Mouse (Mus musculus): ENCODE data around the gene Mx1.
A peak's percentile ranks its signal among the peaks of the same experiment; 100 is the strongest.

Mx1 gene

GRCm38 (mm10) chr16:97462481-97463181 is at the start of gene Mx1:
TSS of gene Mx1 (minus strand) at chr16:97462907.
- no peak for DNase-seq

GRCm38 (mm10) chr16:97512347-97512751 is 49.6 kb upstream of the Mx1 start:
- no peak for DNase-seq

GRCm38 (mm10) chr16:97511495-97511894 is 48.8 kb upstream of the Mx1 start:
- DNase-seq: no peak

- DNase-seq: no peak
These were observed 48.1 kb upstream of the Mx1 start for GRCm38 (mm10) chr16:97510849-97511248.

DNA sequence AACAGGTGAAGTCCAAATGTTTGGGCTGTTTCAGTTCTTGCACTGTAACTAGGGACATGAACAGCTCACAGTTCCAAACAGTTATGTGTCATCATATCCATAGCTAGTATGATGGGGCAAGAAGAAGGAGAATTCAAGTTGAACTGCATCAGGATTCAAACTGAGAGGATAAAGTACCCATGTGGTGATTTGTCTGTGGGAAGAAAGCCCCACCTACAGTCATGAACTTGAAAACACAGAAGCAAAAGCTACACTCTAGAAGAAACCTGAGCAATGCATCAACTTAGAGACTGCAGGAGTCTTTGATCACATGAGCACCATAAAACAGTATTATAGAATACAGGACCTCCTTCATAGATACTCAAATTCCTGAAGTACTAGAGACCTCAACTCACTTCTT is 45.1 kb upstream of the Mx1 start:
- no peak for DNase-seq

- DNase-seq: no peak
These were observed 42.1 kb upstream of the Mx1 start for GRCm38 (mm10) chr16:97504793-97505192.

GRCm38 (mm10) chr16:97503849-97504248 is 41.1 kb upstream of the Mx1 start:
- DNase-seq: no peak

DNA sequence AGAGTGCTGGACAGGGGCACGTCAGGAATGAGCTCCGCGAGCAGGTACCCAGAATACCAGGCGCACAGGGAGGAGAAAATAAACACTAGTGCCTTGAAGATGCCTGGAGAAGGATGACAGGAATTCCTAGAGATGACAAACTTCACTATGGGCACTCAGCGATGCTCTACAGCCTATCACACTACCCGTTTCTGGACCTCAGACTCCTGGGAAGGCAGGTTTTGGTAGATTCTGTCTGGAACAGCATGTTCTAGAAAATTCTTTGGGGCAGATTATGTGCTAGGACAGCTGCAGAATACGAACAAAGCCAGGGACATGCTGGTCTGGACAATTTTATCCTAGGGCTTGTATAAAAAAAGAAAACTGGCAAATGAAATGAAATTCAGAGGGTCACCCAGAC is 38.2 kb upstream of the Mx1 start:
- DNase-seq: no peak

DNA sequence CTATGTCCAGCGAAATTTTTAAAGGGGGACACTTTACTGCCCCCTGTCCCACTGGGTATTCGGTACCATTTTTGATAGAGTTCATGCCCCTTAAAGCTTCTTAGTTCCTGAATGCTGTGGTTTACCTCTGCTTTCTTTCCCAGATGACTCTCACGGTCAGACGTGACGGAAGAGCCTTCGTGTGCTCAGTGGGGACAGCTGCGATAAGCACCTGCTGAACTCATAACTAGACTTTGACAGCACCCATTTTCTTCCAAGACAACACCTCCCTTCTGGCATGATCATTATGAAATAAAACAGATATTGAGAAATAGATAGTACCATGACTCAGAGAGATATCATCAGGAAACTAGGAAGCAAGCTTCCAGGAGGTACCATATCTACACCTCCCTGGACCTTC is 36.7 kb upstream of the Mx1 start:
- DNase-seq: no peak

- no peak for DNase-seq
These were observed 35.4 kb upstream of the Mx1 start for GRCm38 (mm10) chr16:97498139-97498538.

GRCm38 (mm10) chr16:97497682-97498081 is 35.0 kb upstream of the Mx1 start:
- no peak for DNase-seq

GRCm38 (mm10) chr16:97496026-97496425 is 33.3 kb upstream of the Mx1 start:
- DNase-seq: no peak

DNA sequence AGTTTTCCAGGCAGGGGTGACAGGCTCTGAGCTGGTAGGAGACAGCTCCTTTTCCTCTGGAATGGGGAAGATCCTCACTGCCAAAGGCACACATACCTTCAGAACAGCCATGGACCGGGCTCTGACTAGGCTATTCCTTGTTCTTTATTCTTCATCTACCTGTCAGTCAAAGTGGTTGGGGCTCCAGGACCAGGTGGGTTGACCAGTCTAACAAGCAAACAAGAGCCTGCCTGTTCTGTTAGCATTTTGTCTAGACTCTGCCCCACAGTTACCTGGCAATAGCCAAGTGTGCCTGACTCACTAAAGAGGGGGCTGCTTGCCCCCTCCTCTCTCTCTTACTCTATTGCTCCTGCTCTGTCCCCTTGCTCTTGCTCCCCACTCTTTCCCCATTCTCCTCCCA is 29.7 kb upstream of the Mx1 start:
- no peak for DNase-seq

- no peak for DNase-seq
These were observed 15.9 kb upstream of the Mx1 start for GRCm38 (mm10) chr16:97478655-97479054.

GRCm38 (mm10) chr16:97476524-97476923 is 13.8 kb upstream of the Mx1 start:
- no peak for DNase-seq

GRCm38 (mm10) chr16:97475581-97475980 is 12.9 kb upstream of the Mx1 start:
- no peak for DNase-seq

GRCm38 (mm10) chr16:97474671-97475070 is 12.0 kb upstream of the Mx1 start:
- no peak for DNase-seq

DNA sequence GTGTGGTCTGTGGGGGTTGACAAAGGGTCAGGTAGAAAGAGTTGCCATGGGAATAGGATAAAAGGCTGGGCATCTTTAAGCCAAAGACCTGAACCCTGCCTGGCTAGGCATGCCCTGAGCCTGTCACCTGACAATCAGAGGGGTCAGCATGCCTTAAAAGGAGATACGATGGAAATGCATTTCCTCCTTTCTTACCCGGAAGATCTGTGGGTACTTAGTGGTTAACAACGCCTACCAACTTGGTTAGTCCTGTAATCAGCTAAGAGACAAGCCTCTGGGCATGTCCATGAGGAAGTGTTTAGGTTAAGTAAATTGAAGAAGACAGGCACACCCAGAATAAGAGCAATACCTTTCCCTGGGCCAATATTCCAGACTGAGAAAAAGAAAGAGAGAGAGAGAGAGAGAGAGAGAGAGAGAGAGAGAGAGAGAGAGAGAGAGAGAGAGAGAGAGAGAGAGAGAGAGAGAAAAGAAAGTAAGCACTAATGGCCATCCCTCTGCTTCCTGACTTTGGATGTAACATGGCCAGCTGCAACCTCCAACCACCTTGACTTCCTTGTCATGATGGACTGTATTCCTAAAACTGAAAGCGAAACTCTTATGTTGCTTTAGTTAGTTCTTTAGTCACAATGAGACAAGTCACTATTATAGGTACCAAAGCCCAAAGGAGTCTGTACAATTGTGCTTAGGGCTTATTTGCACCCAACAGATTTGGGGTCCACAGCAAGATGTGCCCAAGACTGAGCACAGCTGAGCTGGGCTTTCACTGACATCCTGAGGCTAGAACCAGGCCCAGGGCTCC is 5.5 kb upstream of the Mx1 start:
- no peak for DNase-seq

DNA sequence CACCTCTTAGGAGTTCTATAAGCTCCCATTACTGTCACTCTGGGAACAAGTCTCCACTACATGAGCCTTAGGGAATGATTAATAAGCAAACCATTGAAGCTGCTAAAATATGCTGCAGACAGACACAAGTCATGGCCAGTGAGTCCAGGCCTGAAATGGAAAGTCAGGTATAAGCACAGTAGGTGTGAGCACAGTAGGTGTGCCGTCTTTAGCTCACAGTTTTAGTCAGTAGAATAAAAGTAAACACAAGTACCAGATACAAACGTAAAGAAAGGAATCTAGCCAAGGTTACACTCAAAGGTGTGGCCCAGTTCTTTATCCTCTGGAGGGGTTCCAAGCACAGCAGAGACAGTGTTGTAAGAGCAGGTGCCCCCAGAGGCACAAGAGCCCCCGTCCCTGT is 4.8 kb upstream of the Mx1 start:
- no peak for DNase-seq

DNA sequence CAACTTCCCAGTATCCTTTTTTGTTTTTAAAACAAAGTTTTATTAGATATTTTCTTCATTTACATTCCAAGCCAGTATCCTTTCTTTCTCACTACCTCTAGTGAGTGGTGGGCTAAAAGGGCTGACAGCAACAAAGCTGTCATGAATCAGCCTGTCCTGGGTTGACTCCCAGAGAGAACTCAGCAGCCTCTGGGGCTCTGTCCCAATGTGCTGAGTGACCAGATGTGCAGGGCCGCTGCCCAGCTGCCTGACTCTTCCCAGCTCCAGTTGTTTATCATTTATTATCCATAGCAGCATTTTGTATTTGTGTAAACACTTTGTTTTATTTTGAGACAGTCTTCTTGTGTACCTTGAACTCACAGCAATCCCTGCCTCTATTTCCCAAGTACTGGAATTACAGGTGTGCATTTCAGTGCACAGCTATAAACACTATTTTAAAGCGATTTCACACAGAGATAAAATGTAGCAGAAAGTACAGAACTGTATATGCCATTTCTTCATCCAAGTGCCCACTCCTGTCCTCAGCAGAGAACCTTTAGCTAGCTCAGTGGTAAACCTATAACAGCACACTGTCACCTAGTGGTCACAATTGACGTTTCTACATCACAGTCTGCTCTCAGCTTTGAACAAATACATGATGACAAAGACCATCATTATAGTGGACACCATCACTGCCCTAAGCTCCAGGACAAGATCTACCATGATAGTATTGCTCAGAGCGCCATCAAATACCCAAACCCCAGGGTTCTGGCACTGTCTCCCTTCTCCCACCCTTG is 3.7 kb upstream of the Mx1 start:
- DNase-seq: peak; percentile 35 to 39

DNA sequence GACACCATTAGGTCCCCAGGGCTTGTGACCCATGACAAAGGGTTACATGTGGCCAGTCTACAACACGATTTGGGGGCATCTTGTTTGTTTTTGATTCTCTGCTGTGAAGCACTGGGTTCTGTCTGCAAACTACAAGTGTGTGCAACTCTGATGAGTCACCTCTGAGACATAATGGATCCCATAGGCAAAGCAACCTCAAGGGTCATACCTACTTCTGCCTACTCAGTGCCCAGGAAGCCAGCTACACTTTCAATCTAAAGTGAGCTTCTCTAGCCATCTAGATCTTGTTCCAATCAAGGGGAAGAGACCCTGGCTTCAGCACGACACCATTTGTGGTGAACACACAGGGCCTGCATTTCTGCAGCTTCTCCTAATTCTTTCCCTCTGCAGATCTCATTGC is 1.4 kb downstream of the Mx1 start:
- no peak for DNase-seq

DNA sequence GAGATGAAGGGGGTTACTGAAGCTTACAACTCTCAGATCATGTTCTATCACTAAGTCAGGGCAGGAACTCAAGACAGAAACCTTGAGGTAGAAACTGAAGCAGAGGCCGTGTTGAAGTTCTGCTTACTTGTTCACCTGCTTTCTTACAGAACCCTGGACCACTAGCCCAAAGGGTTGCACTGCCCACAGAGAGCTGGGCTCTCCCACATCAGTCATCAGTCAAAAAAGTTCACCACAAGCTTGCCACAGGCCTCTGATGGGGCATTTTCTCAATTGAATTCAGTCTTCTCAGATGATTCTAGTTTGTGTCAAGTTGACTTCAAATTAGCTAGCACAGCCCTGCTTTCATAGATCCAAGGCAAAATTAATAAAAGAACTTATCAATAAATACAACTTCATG is 2.9 kb downstream of the Mx1 start:
- no peak for DNase-seq

GRCm38 (mm10) chr16:97447386-97447785 is 15.3 kb downstream of the Mx1 start:
- DNase-seq: no peak

All from cerebellum, postnatal 14 days (tissue).